In the genomic region with DNA sequence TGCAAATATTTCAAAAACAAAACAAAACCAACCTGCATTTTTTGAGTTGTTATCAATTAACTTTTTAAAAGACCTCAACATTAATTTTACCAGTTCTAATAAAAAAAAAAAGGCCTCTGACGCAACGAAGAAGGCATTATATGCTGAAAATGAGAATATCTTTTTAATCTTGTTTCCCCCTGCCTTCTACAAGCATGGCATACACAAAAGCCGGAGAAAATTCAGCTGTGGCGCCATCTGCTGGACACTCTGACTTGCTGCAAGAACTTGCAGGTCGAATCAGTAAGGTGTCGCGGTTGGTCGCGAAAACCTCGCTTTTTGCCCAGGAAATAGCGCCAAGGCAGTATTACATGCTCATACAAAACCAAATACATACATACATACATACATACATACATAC, we compare ENCODE assay signal across 8 mouse cellular contexts. TPM values are rescaled to one million over a fixed set of nuclear protein-coding genes. Genes with fewer than 3 reads are reported as not detected.
DNase-seq lines count a peak whose midpoint lies in the region; ATAC-seq and TF ChIP-seq lines count a peak whose summit lies in the region.

No protein-coding gene starts in this region.

- TF ChIP-seq CTCF in kidney, adult 2 months (conservative IDR thresholded peaks at IDR 0.05; ENCODE audit: insufficient read depth, insufficient read length, low read depth, low read length): peak; percentile 91
- peak; percentile 96 for TF ChIP-seq CTCF in midbrain, postnatal 0 days (IDR thresholded peaks at IDR 0.05)

- H3K27me3 ChIP-seq in kidney, adult 2 months (replicated peaks; ENCODE audit: control insufficient read depth, insufficient read depth, low read length): no peaks in the 10 kb centered on the region
- no peaks in the 10 kb centered on the region for H3K27me3 ChIP-seq in limb, embryonic 15.5 days
- H3K27me3 ChIP-seq in midbrain, postnatal 0 days (ENCODE audit: insufficient read depth, low read length): no peaks in the 10 kb centered on the region

- under 1% methylated on average over 11 of the region's 11 CpGs for WGBS in kidney, adult 2 months
- WGBS in limb, embryonic 15.5 days: 2% methylated on average over 11 of the region's 11 CpGs
- WGBS in midbrain, postnatal 0 days: 1% methylated on average over 11 of the region's 11 CpGs

- H3K36me3 ChIP-seq in kidney, adult 2 months (ENCODE audit: control insufficient read depth, insufficient read depth, low read length): no peaks in the 10 kb centered on the region
- H3K36me3 ChIP-seq in limb, embryonic 15.5 days: no peaks in the 10 kb centered on the region
- no peaks in the 10 kb centered on the region for H3K36me3 ChIP-seq in midbrain, postnatal 0 days (ENCODE audit: insufficient read depth, low read length)

- DNase-seq in left cerebral cortex, adult 18-20 months (ENCODE audit: low spot score in 2 of 2): peak; percentile 83 to 88
- DNase-seq in left cerebral cortex, adult 11 months (ENCODE audit: low spot score): no peak
- DNase-seq in embryo, embryonic 9.5 days (ENCODE audit: extremely low spot score): peak; percentile 87
- peak; percentile 88 to 91 for DNase-seq in heart, adult 18-20 months
- DNase-seq in kidney, adult 2 months: peak; percentile 91
- peak; percentile 97 for DNase-seq in midbrain, postnatal 0 days (ENCODE audit: low spot score)
- DNase-seq in spleen, postnatal 36 days (ENCODE audit: low spot score in 2 of 2): peak; percentile 84 to 88

- H3K4me2 ChIP-seq in limb, embryonic 15.5 days: peak overlapping the region; percentile 69
- peak overlapping the region; percentile 66 for H3K4me2 ChIP-seq in midbrain, postnatal 0 days (ENCODE audit: low read depth, low read length, poor library complexity, severe bottlenecking)

- ATAC-seq in limb, embryonic 15.5 days (ENCODE audit: insufficient number of reproducible peaks, low FRiP score, low TSS enrichment, low read depth): no peak
- ATAC-seq in midbrain, postnatal 0 days (ENCODE audit: low FRiP score): no peak

- H3K27ac ChIP-seq in kidney, adult 2 months (ENCODE audit: insufficient read depth, low read depth, low read length): no peak overlapping the region
- peak overlapping the region; percentile 93; the same call in 1 of the 2 replicates for H3K27ac ChIP-seq in limb, embryonic 15.5 days
- peak overlapping the region; percentile 96; the same call in 1 of the 2 replicates for H3K27ac ChIP-seq in midbrain, postnatal 0 days (ENCODE audit: low read depth, low read length)

- H3K4me3 ChIP-seq in kidney, adult 2 months (ENCODE audit: insufficient read depth, low read depth, low read length): no peak overlapping the region
- peak overlapping the region; percentile 43; the same call in 1 of the 2 replicates for H3K4me3 ChIP-seq in limb, embryonic 15.5 days
- peak overlapping the region; percentile 35; the same call in 1 of the 2 replicates for H3K4me3 ChIP-seq in midbrain, postnatal 0 days (ENCODE audit: low read depth, low read length)

- no peaks in the 10 kb centered on the region for H3K4me1 ChIP-seq in kidney, adult 2 months (ENCODE audit: control insufficient read depth, insufficient read depth, low read length)
- H3K4me1 ChIP-seq in limb, embryonic 15.5 days: peaks cover 32% of the 10 kb centered on the region
- H3K4me1 ChIP-seq in midbrain, postnatal 0 days (ENCODE audit: insufficient read depth, low read length): peaks cover 25% of the 10 kb centered on the region

- no peaks in the 10 kb centered on the region for H3K9me3 ChIP-seq in limb, embryonic 15.5 days
- no peaks in the 10 kb centered on the region for H3K9me3 ChIP-seq in midbrain, postnatal 0 days (ENCODE audit: low read length)

- H3K9ac ChIP-seq in limb, embryonic 15.5 days: no peak overlapping the region
- peak overlapping the region; percentile 69; the same call in 1 of the 2 replicates for H3K9ac ChIP-seq in midbrain, postnatal 0 days (replicated peaks; ENCODE audit: low read length, poor library complexity, severe bottlenecking)

- TF ChIP-seq POLR2A in kidney, adult 2 months (IDR thresholded peaks at IDR 0.05; ENCODE audit: low read depth, low read length): no peak

RNA-seq across cellular contexts. Expression of gene Tuba1c, which starts 35.8 kb away (rescaled TPM):
- total RNA-seq in left cerebral cortex, adult 18-20 months (2021): 10 to 100 TPM; 65.4 to 66.8 TPM
- total RNA-seq in heart, adult 18-20 months (2021): 10 to 100 TPM; 31.8 to 41.4 TPM
- 128 and 146 TPM in 2 replicates for polyA plus RNA-seq in kidney, adult 2 months (2012; rRNA removed)
- 138 and 145 TPM in 2 replicates for polyA plus RNA-seq in limb, embryonic 15.5 days (2015; fragmentation: Nextera tagmentation; extraction: Ambion mirVana)
- total RNA-seq in midbrain, postnatal 0 days (2014; rRNA removed): 18.2 and 22.6 TPM in 2 replicates
- polyA plus RNA-seq in midbrain, postnatal 0 days (2015; fragmentation: Nextera tagmentation; extraction: Ambion mirVana): 9.6 and 9.9 TPM in 2 replicates

RNA-seq across cellular contexts. Expression of gene Tuba1a, which starts 40.4 kb away (rescaled TPM):
- 100 to 1,000 TPM; 874 to 893 TPM for total RNA-seq in left cerebral cortex, adult 18-20 months (2021)
- total RNA-seq in heart, adult 18-20 months (2021): 10 to 100 TPM; 63.6 to 78.8 TPM
- 121 and 131 TPM in 2 replicates for polyA plus RNA-seq in kidney, adult 2 months (2012; rRNA removed)
- polyA plus RNA-seq in limb, embryonic 15.5 days (2015; fragmentation: Nextera tagmentation; extraction: Ambion mirVana): 1,206 and 1,410 TPM in 2 replicates
- total RNA-seq in midbrain, postnatal 0 days (2014; rRNA removed): 17,447 and 20,461 TPM in 2 replicates
- polyA plus RNA-seq in midbrain, postnatal 0 days (2015; fragmentation: Nextera tagmentation; extraction: Ambion mirVana): 15,641 and 16,823 TPM in 2 replicates

RNA-seq across cellular contexts. Expression of gene Gm49450, which starts 40.5 kb away (rescaled TPM):
- not detected for total RNA-seq in left cerebral cortex, adult 18-20 months (2021)
- not detected for total RNA-seq in heart, adult 18-20 months (2021)
- 12.0 TPM in 1 of 2 replicates, not detected in the other for polyA plus RNA-seq in kidney, adult 2 months (2012; rRNA removed)
- polyA plus RNA-seq in limb, embryonic 15.5 days (2015; fragmentation: Nextera tagmentation; extraction: Ambion mirVana): not detected in 2 replicates
- 1,797 and 2,945 TPM in 2 replicates for total RNA-seq in midbrain, postnatal 0 days (2014; rRNA removed)
- not detected in 2 replicates for polyA plus RNA-seq in midbrain, postnatal 0 days (2015; fragmentation: Nextera tagmentation; extraction: Ambion mirVana)

RNA-seq across cellular contexts. Expression of gene Tuba1b, which starts 59.5 kb away (rescaled TPM):
- total RNA-seq in left cerebral cortex, adult 18-20 months (2021): 100 to 1,000 TPM; 584 to 602 TPM
- total RNA-seq in heart, adult 18-20 months (2021): 100 to 1,000 TPM; 138 to 153 TPM
- 488 and 540 TPM in 2 replicates for polyA plus RNA-seq in kidney, adult 2 months (2012; rRNA removed)
- 1,374 and 1,490 TPM in 2 replicates for polyA plus RNA-seq in limb, embryonic 15.5 days (2015; fragmentation: Nextera tagmentation; extraction: Ambion mirVana)
- 2,522 and 3,264 TPM in 2 replicates for total RNA-seq in midbrain, postnatal 0 days (2014; rRNA removed)
- 1,582 and 1,796 TPM in 2 replicates for polyA plus RNA-seq in midbrain, postnatal 0 days (2015; fragmentation: Nextera tagmentation; extraction: Ambion mirVana)

Comparison
In these comparisons a context has a peak if more than half of its experiments do, and no peak if none do; other contexts are left out.
1. RNA of gene Tuba1a, which starts 40.4 kb away (total RNA-seq): 17,447 to 20,461 TPM in midbrain, postnatal 0 days; 874 to 893 TPM in left cerebral cortex, adult 18-20 months and 63.6 to 78.8 TPM in heart, adult 18-20 months; every median in the first group is over 10 times any median in the second.
2. RNA of gene Gm49450, which starts 40.5 kb away (total RNA-seq): 1,797 to 2,945 TPM in midbrain, postnatal 0 days; not detected in left cerebral cortex, adult 18-20 months and not detected in heart, adult 18-20 months; every median in the first group is over 1,000 times any median in the second.